Mouse (Mus musculus) cortical plate, adult 2 months (tissue): ENCODE results near the gene Magi1.

Experiments used
- CTCF ChIP-seq: fragments of 200-500 bp; IDR thresholded peaks from 2 replicates; pipeline ENCODE4 v1.5.1; 2011; ENCODE audit warnings: mild to moderate bottlenecking, control low read depth, low read length; ENCODE audit not compliant: insufficient read depth; ENCODE audit errors: extremely low read depth
- POLR2A ChIP-seq: fragments of 200-500 bp; IDR thresholded peaks from 2 replicates; pipeline ENCODE4 v1.6.1; 2011; ENCODE audit warnings: mild to moderate bottlenecking, low read length, control low read depth; ENCODE audit not compliant: insufficient read depth; ENCODE audit errors: extremely low read depth

DNA sequence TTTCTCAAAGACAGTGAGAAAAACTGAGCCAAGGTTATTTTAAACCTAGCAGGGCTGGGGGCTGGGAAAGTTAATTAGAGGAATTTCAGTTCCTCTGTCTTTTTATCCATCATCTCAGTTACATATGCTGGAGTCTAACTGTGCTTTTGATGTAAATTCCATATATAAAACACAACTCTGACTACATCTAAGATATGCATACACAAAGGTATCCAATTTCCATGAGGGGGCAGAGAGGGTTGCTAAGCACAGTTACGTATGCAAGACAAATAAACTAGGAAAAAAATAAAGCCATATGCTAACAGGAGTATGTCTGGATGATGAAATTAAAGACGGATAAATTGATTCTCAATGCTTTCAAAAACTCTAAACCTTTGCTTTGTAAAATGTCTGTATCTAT lies 315.0 kb downstream of the Magi1 start:
- no peak for TF ChIP-seq CTCF
- no peak for TF ChIP-seq POLR2A
